Mouse (Mus musculus) heart, embryonic 11.5 days (tissue): ENCODE data around the gene Serpina1d. TPM values are rescaled to one million over a fixed set of nuclear protein-coding genes. Genes with fewer than 3 reads are reported as not detected.
"Not testable (repeated sequence)": the region's sequence is repeated elsewhere in the genome, so short reads cannot be mapped to it uniquely, and the experiment has no call there.

Experiments
- ATAC-seq: fragments of 200-750 bp; cut with Nextera tagmentation; replicated peaks from 2 replicates; pipeline ENCODE4 v1.8.0; 2017; ENCODE audit warnings: moderate library complexity; ENCODE audit not compliant: insufficient number of reproducible peaks, low FRiP score, low TSS enrichment
- H3K27ac ChIP-seq: fragments of 300-500 bp; sonication (generic); 2 replicates; pipeline ENCODE4 v1.5.1; 2014; ENCODE audit warnings: mild to moderate bottlenecking, low read depth, low read length
- H3K27me3 ChIP-seq: fragments of 300-500 bp; sonication (generic); 2 replicates; pipeline ENCODE4 v1.6.1; 2014; ENCODE audit warnings: mild to moderate bottlenecking, low read length, mixed read lengths; ENCODE audit not compliant: control insufficient read depth, insufficient read depth
- H3K36me3 ChIP-seq: fragments of 300-500 bp; sonication (generic); 2 replicates; pipeline ENCODE4 v1.6.1; 2014; ENCODE audit warnings: mild to moderate bottlenecking, low read length, moderate library complexity, mixed read lengths; ENCODE audit not compliant: control insufficient read depth, insufficient read depth
- H3K4me1 ChIP-seq: fragments of 300-500 bp; sonication (generic); 2 replicates; pipeline ENCODE4 v1.6.1; 2014; ENCODE audit warnings: low read length; ENCODE audit not compliant: control insufficient read depth, insufficient read depth
- H3K4me2 ChIP-seq: fragments of 300-500 bp; sonication (generic); 2 replicates; pipeline ENCODE4 v1.6.1; 2014; ENCODE audit warnings: mild to moderate bottlenecking, moderate library complexity
- H3K4me3 ChIP-seq: fragments of 300-500 bp; sonication (generic); 2 replicates; pipeline ENCODE4 v1.5.1; 2014; ENCODE audit warnings: low read depth, low read length
- H3K9ac ChIP-seq: fragments of 300-500 bp; sonication (generic); 2 replicates; pipeline ENCODE4 v1.6.1; 2014; ENCODE audit warnings: mild to moderate bottlenecking, low read depth, low read length, moderate library complexity
- H3K9me3 ChIP-seq: fragments of 300-500 bp; sonication (generic); replicated peaks from 2 replicates; pipeline ENCODE4 v1.6.1; 2016; ENCODE audit warnings: low read length; ENCODE audit not compliant: control insufficient read depth
- WGBS: fragments of 180-500 bp; shearing (Covaris S2); extraction: QIAGEN DNeasy Blood & Tissue Kit; methylation state at CpG from one replicate; pipeline ENCODE4 v1.1.7; 2014; ENCODE audit not compliant: insufficient replicate concordance; 5-methylcytosine and 5-hydroxymethylcytosine counted together
- polyA plus RNA-seq: library from polyadenylated mRNA; unstranded; fragments of >200 nt; fragmentation: Nextera tagmentation; extraction: Ambion mirVana; gene quantifications from 2 replicates; pipeline ENCODE4 v1.2.1, GENCODE M21; 2014

Gene Serpina1d
- 0.80 TPM in 1 of 2 replicates, not detected in the other for polyA plus RNA-seq

- not testable (repeated sequence) for H3K4me1 ChIP-seq, ATAC-seq, H3K9me3 ChIP-seq, H3K4me3 ChIP-seq, H3K4me2 ChIP-seq, H3K9ac ChIP-seq, H3K27ac ChIP-seq, H3K36me3 ChIP-seq, H3K27me3 ChIP-seq
- WGBS = 81% methylated on average over 6 of the region's 6 CpGs
Measured at GRCm38 (mm10) chr12:103773246-103773851, at the start of gene Serpina1d. Serpina1d (minus strand) TSS chr12:103773592.

GRCm38 (mm10) chr12:103770597-103770996, 2.8 kb downstream of the Serpina1d start:
- H3K9me3 ChIP-seq, H3K27me3 ChIP-seq, H3K4me2 ChIP-seq, H3K4me3 ChIP-seq, H3K4me1 ChIP-seq, H3K27ac ChIP-seq, H3K36me3 ChIP-seq, ATAC-seq, H3K9ac ChIP-seq: not testable (repeated sequence)
- 78% methylated on average over 1 of the region's 1 CpGs for WGBS

- not testable (repeated sequence) for H3K36me3 ChIP-seq, H3K9ac ChIP-seq, H3K9me3 ChIP-seq, H3K27me3 ChIP-seq, H3K4me2 ChIP-seq, H3K4me3 ChIP-seq, H3K4me1 ChIP-seq, ATAC-seq, H3K27ac ChIP-seq
- 65% methylated on average over 3 of the region's 3 CpGs for WGBS
Measured at GRCm38 (mm10) chr12:103763083-103763482, 10.3 kb downstream of the Serpina1d start.

- not testable (repeated sequence) for H3K4me1 ChIP-seq, H3K4me3 ChIP-seq, ATAC-seq, H3K36me3 ChIP-seq, H3K4me2 ChIP-seq, H3K27ac ChIP-seq, H3K9ac ChIP-seq, H3K27me3 ChIP-seq, H3K9me3 ChIP-seq
- 89% methylated on average over 3 of the region's 3 CpGs for WGBS
Measured at GRCm38 (mm10) chr12:103760316-103760715, 13.1 kb downstream of the Serpina1d start.

GRCm38 (mm10) chr12:103745957-103746356, 27.4 kb downstream of the Serpina1d start:
- H3K4me3 ChIP-seq, H3K27me3 ChIP-seq, H3K9me3 ChIP-seq, H3K4me1 ChIP-seq, H3K9ac ChIP-seq, H3K4me2 ChIP-seq, ATAC-seq, H3K27ac ChIP-seq, H3K36me3 ChIP-seq: not testable (repeated sequence)
- WGBS = 87% methylated on average over 5 of the region's 5 CpGs

GRCm38 (mm10) chr12:103737791-103738580, 35.4 kb downstream of the Serpina1d start:
- not testable (repeated sequence) for H3K36me3 ChIP-seq, H3K4me2 ChIP-seq, ATAC-seq, H3K4me3 ChIP-seq, H3K27ac ChIP-seq, H3K27me3 ChIP-seq, H3K9ac ChIP-seq, H3K9me3 ChIP-seq, H3K4me1 ChIP-seq
- WGBS = 84% methylated on average over 5 of the region's 6 CpGs

GRCm38 (mm10) chr12:103735566-103735965, 37.8 kb downstream of the Serpina1d start:
- not testable (repeated sequence) for H3K9ac ChIP-seq, H3K36me3 ChIP-seq, H3K4me3 ChIP-seq, ATAC-seq, H3K4me2 ChIP-seq, H3K27ac ChIP-seq, H3K9me3 ChIP-seq, H3K27me3 ChIP-seq, H3K4me1 ChIP-seq
- WGBS = 78% methylated on average over 4 of the region's 4 CpGs

- H3K27me3 ChIP-seq, H3K4me3 ChIP-seq, H3K27ac ChIP-seq, H3K9me3 ChIP-seq, H3K36me3 ChIP-seq, ATAC-seq, H3K4me2 ChIP-seq, H3K9ac ChIP-seq, H3K4me1 ChIP-seq: not testable (repeated sequence)
- WGBS = 75% methylated on average over 4 of the region's 4 CpGs
Measured at GRCm38 (mm10) chr12:103735101-103735500, 38.3 kb downstream of the Serpina1d start.
